Mouse (Mus musculus): ENCODE measurements around the gene Prrx1.

The Prrx1 gene

GRCm38 (mm10) chr1:163311861-163312811 is 1.4 kb downstream of the Prrx1 start:
- peak; percentile 82 for DNase-seq (ENCODE audit: low read depth)

- peak; percentile 59 for DNase-seq (ENCODE audit: low read depth)
These were observed 2.3 kb downstream of the Prrx1 start for GRCm38 (mm10) chr1:163311006-163311836.

GRCm38 (mm10) chr1:163310023-163310754 is 3.3 kb downstream of the Prrx1 start:
- peak; percentile 53 for DNase-seq (ENCODE audit: low read depth)

- peak; percentile 70 for DNase-seq (ENCODE audit: low read depth)
These were observed 4.0 kb downstream of the Prrx1 start for GRCm38 (mm10) chr1:163309466-163309865.

GRCm38 (mm10) chr1:163308631-163309030 is 4.9 kb downstream of the Prrx1 start:
- peak; percentile 67 for DNase-seq (ENCODE audit: low read depth)

GRCm38 (mm10) chr1:163307706-163308105 is 5.8 kb downstream of the Prrx1 start:
- DNase-seq (ENCODE audit: low read depth), result peak; percentile 70

GRCm38 (mm10) chr1:163305956-163306355 is 7.6 kb downstream of the Prrx1 start:
- DNase-seq (ENCODE audit: low read depth), result peak; percentile 78

GRCm38 (mm10) chr1:163304837-163305236 is 8.7 kb downstream of the Prrx1 start:
- DNase-seq (ENCODE audit: low read depth), result no peak

GRCm38 (mm10) chr1:163302292-163302691 is 11.2 kb downstream of the Prrx1 start:
- no peak for DNase-seq (ENCODE audit: low read depth)

GRCm38 (mm10) chr1:163293152-163293551 is 20.4 kb downstream of the Prrx1 start:
- no peak for DNase-seq (ENCODE audit: low read depth)

GRCm38 (mm10) chr1:163291925-163292324 is 21.6 kb downstream of the Prrx1 start:
- peak; percentile 78 for DNase-seq (ENCODE audit: low read depth)

GRCm38 (mm10) chr1:163289131-163289530 is 24.4 kb downstream of the Prrx1 start:
- DNase-seq (ENCODE audit: low read depth), result no peak

GRCm38 (mm10) chr1:163285539-163285938 is 28.0 kb downstream of the Prrx1 start:
- peak; percentile 61 for DNase-seq (ENCODE audit: low read depth)

GRCm38 (mm10) chr1:163285136-163285535 is 28.4 kb downstream of the Prrx1 start:
- peak; percentile 61 for DNase-seq (ENCODE audit: low read depth)

GRCm38 (mm10) chr1:163283980-163284635 is 29.4 kb downstream of the Prrx1 start:
- no peak for DNase-seq (ENCODE audit: low read depth)

GRCm38 (mm10) chr1:163281450-163282198 is 31.9 kb downstream of the Prrx1 start:
- DNase-seq (ENCODE audit: low read depth), result no peak

GRCm38 (mm10) chr1:163280842-163281122 is 32.7 kb downstream of the Prrx1 start:
- no peak for DNase-seq (ENCODE audit: low read depth)

- DNase-seq (ENCODE audit: low read depth), result peak; percentile 87
These were observed 33.2 kb downstream of the Prrx1 start for GRCm38 (mm10) chr1:163280097-163280841.

- DNase-seq (ENCODE audit: low read depth), result no peak
These were observed 36.4 kb downstream of the Prrx1 start for GRCm38 (mm10) chr1:163277069-163277468.

- DNase-seq (ENCODE audit: low read depth), result no peak
These were observed 38.6 kb downstream of the Prrx1 start for GRCm38 (mm10) chr1:163274919-163275318.

Data from NIH3T3 (cell line).